Comparison of ENCODE assay signal across 16 mouse cellular contexts in the genomic region with DNA sequence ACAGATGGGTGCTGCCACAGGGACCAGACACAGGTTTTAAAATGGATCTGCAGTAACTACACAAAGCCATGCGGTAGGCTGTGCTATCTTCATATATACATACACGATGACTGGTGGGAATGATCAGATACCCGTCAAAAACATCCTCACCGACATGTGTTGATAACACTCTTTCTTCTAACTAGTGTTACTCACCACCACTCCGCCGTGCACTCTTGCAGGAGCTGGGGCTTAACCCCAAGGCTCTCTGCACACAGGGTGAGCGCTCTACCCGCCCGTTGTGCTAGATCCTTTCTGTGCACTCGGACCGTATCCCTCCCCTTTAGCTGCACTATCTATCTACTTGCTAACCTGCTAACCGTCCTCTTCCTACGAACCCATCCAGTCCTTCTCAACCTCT.
"Had no signal": no experiment of that assay in that cellular context is flagged by ENCODE, and none has a peak within 500 bp of the region (broad histone marks: within the 10 kb centered on the region; RNA-seq: fewer than 3 reads in every experiment).

No protein-coding gene starts in this region.

- H3K4me3 ChIP-seq: layer of hippocampus, adult 2 months; limb, embryonic 10.5 days; lung, embryonic 15.5 days; midbrain, embryonic 10.5 days; midbrain, embryonic 15.5 days; neural tube, embryonic 13.5 days had no signal

- DNase-seq: kidney, adult 9 months; kidney, postnatal 10 days; kidney, postnatal 4 days; retina, postnatal 1 day; right cerebral cortex, postnatal 4 days; spleen, adult 18-20 months; thymus, adult 18-20 months; thymus, postnatal 14 days had no signal

- H3K27ac ChIP-seq: layer of hippocampus, adult 2 months; limb, embryonic 10.5 days; lung, embryonic 15.5 days; midbrain, embryonic 10.5 days; midbrain, embryonic 15.5 days; neural tube, embryonic 13.5 days had no signal

- H3K4me1 ChIP-seq: lung, embryonic 15.5 days; midbrain, embryonic 15.5 days; neural tube, embryonic 13.5 days had no signal

- H3K27me3 ChIP-seq: lung, embryonic 15.5 days; midbrain, embryonic 15.5 days; neural tube, embryonic 13.5 days had no signal

- ATAC-seq: inflammation-experienced regulatory T-cells, adult 6 months; intestine, postnatal 0 days; midbrain, embryonic 15.5 days had no signal

- H3K9me3 ChIP-seq: limb, embryonic 10.5 days; lung, embryonic 15.5 days; midbrain, embryonic 10.5 days; midbrain, embryonic 15.5 days; neural tube, embryonic 13.5 days had no signal

- H3K9ac ChIP-seq: lung, embryonic 15.5 days; midbrain, embryonic 15.5 days; neural tube, embryonic 13.5 days had no signal

- H3K4me2 ChIP-seq: lung, embryonic 15.5 days; midbrain, embryonic 15.5 days; neural tube, embryonic 13.5 days had no signal
